Mouse (Mus musculus): ENCODE measurements around the gene Akap5. TPM values are rescaled to one million over a fixed set of nuclear protein-coding genes. Genes with fewer than 3 reads are reported as not detected.

The Akap5 gene
- polyA plus RNA-seq, 1 experiment: 4.6 TPM

DNA sequence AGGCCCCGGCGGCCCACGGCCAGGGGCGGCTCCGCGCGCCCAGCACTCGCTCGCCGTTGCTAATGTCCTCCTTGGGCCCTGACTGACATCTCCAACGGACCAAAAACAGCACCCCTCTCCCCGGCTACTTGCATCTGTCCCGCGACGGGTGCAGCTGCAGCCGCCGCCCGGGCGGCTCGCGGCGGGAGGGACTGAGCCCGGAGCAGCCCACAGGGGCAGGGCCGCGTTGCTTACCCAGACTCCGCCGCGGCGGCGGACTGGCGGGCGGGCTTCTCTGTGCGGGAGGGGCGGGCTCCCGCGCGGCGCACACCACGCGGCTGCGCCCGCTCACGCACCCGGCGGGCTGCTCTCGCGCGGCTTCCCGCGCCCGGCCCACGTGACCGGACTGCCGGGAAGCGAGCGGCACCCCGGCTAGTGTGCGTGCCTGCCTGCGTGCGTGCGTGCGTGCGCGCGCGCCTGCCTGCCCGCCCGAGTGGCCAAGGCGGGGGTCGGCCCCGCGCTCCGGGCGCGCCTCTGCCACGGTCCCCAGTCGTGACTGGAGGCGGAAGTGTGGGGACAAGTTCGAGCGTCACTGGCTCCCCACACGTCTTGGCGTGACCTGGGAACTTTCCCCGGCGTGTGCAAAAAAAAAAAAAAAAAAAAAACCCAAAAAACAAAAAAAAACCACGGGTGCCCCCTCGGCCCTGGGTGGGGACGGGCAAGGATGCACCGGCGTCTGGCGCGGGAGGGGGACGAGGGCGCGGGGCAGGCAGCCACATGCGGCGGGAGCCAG, 44.7 kb downstream of the Akap5 start, which contains the start of gene Zbtb25:
Zbtb25 (minus strand) TSS at position 397 of the 772 bp plus-strand sequence.
- peak; percentile 70 for DNase-seq (ENCODE audit: low spot score)

DNA sequence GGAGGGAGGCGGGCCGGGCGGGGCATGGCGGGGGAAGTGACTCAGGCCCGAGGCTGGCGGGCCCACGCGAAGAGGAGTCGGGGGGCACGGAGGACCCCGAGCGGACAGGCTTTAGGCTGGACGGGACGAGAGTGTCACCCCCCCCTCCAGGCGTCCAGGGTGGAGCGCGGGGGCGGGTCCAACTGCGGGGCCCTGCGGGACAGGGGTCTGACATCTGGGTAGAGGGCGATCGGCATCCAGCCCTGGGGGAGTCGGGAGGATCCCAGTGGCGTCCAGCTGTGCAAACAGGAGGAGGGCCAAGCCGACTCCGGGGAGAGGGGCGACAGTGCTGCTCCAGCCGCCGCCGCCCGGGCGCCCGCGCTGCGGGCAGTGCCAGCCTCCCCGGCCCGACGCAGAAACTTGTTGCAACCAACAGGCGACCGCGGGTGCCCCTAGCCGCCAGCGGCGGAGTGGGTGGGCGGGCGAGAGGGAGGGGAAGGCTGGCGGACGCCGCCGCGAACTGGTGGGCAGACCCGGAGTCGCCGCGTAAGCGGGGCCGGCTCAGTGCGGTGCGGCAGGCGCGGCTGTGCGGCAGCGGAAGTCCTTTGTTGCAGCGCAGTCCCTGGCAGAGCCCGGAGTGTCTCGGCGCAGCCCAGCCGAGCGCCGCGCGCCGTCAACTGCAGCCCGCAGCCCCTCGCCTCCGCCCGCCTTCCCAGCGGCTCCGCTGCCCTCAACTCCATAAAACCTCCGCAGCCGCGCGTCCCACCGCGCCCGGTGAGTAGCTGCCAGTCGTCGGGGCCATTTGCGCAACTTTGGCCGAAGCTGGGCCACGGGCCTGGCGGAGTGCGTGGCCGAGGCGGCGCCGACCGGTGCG, 45.5 kb downstream of the Akap5 start, which contains the start of gene Zbtb1:
Zbtb1 (plus strand) TSS at position 289 of the 853 bp plus-strand sequence.
- peak; percentile 86 for DNase-seq (ENCODE audit: low spot score)

DNA sequence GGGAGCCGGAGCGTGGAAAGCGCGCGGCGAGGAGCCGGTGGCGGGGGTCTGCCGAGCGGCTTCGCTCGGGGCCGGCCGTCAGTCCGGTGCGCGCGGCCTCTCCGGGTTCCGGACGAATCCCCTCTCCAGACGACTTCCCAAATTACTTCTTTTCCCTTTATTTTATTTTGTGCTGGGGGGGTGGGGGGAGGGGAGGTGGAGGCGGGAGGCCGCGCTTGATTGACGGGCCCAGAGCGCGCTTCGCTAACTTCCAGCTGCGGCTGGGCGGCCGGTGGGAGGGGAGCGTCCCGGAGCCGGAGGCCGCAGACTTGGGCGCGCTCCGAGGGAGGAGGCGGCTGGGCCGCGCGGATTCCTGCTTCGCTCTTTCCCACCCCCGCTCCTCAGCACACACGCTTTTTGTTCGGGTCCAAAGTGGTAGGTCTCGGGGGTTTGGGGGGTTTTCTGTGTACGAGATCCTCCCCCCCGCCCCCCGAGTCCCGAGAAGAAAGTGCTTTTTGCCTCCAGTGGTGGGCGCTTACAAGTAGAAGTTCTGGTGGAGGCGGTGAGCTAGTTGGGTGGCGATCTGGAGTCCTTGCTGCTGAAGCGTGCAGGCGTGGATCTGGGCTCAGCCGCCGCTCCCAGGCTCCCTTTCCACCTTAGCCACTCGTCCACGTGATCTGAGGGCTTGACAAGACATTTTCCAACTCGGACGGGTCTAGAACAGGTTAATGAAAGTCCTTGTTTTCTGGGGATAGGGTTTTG, 46.3 kb downstream of the Akap5 start:
- DNase-seq (ENCODE audit: low spot score): peak; percentile 70

DNA sequence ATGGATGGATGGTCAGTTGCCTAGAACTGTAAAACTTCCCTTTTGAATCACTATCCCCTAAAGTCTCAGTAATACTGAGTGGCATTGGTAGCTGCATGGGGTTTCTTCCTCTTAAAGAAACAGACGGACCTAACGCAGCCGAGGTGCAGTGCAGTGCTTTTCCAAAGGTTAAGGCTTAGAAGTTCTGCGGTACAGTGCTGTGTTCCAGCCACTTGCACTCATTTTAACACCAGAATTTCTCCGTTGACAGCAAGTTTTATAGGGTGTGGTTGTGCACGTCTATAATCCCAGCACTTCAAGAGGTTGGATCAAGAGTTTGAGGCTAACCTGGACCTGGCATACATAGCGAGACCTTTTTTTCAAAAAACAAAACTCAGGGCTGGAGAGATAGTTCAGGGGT, 47.4 kb downstream of the Akap5 start:
- DNase-seq (ENCODE audit: low spot score): no peak

GRCm38 (mm10) chr12:76372881-76373818, 48.5 kb downstream of the Akap5 start:
- no peak for DNase-seq (ENCODE audit: low spot score)

- no peak for DNase-seq (ENCODE audit: low spot score)
Observed at GRCm38 (mm10) chr12:76373991-76374390, 49.3 kb downstream of the Akap5 start.

- DNase-seq (ENCODE audit: low spot score): no peak
Observed at GRCm38 (mm10) chr12:76374911-76375310, 50.2 kb downstream of the Akap5 start.

- no peak for DNase-seq (ENCODE audit: low spot score)
Observed at GRCm38 (mm10) chr12:76375506-76375905, 50.8 kb downstream of the Akap5 start.

- no peak for DNase-seq (ENCODE audit: low spot score)
Observed at GRCm38 (mm10) chr12:76376649-76377048, 52.0 kb downstream of the Akap5 start.

DNA sequence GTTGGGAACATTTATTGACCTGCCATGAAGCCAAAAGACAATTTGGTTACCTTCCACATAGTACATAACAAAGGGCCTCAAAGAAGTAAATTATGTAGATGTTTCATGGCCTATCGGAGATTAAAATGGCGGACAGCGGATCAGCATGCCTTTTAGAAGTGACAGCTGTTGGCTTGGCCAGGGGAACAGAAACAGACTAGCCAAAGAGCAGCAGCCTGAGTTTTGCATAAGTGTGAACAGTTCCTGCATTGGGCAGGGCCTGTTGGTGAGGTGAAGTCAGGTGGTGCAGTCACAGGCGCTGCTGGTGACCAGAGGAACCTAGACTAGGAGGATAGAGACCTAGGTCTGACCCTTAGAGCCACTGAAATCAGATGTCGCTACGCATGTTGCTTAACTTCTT, 52.4 kb downstream of the Akap5 start:
- no peak for DNase-seq (ENCODE audit: low spot score)

GRCm38 (mm10) chr12:76377726-76378125, 53.0 kb downstream of the Akap5 start:
- no peak for DNase-seq (ENCODE audit: low spot score)

- no peak for DNase-seq (ENCODE audit: low spot score)
Observed at GRCm38 (mm10) chr12:76378556-76378955, 53.9 kb downstream of the Akap5 start.

GRCm38 (mm10) chr12:76380151-76380550, 55.5 kb downstream of the Akap5 start:
- no peak for DNase-seq (ENCODE audit: low spot score)

Other genes starting within 250 kb of the Akap5 start
- 0.46 and 0.55 TPM in 2 replicates for gene Esr2, start 147.6 kb upstream of the Akap5 start, polyA plus RNA-seq (2012; rRNA removed)
- gene Tex21, start 78.1 kb upstream of the Akap5 start, polyA plus RNA-seq (2012; rRNA removed): not detected in 2 replicates
- 28.9 and 31.0 TPM in 2 replicates for gene Mthfd1, start 69.6 kb upstream of the Akap5 start, polyA plus RNA-seq (2012; rRNA removed)
- gene Zbtb25, start 44.7 kb downstream of the Akap5 start, polyA plus RNA-seq (2012; rRNA removed): 11.2 and 13.5 TPM in 2 replicates
- gene Zbtb1, start 45.4 kb downstream of the Akap5 start, polyA plus RNA-seq (2012; rRNA removed): 5.9 and 6.3 TPM in 2 replicates
- 52.9 and 65.7 TPM in 2 replicates for gene Hspa2, start 79.3 kb downstream of the Akap5 start, polyA plus RNA-seq (2012; rRNA removed)
- gene Ppp1r36, start 92.6 kb downstream of the Akap5 start, polyA plus RNA-seq (2012; rRNA removed): 11.8 TPM in 2 replicates
- 56.5 and 62.8 TPM in 2 replicates for gene Plekhg3, start 206.0 kb downstream of the Akap5 start, polyA plus RNA-seq (2012; rRNA removed)